Mouse (Mus musculus) stomach, postnatal 0 days (tissue): ENCODE measurements around the gene Eif2ak2.

Source experiments
- CTCF ChIP-seq: IDR thresholded peaks from 2 replicates; pipeline ENCODE4 v1.5.1; 2016; ENCODE audit warnings: antibody characterized with exemption, low read depth, mild to moderate bottlenecking, moderate library complexity
- EP300 ChIP-seq: optimal IDR thresholded peaks from 2 replicates; pipeline ENCODE3; 2016; ENCODE audit warnings: antibody characterized with exemption

GRCm38 (mm10) chr17:78882401-78883112, at the start of gene Eif2ak2:
- no peak for TF ChIP-seq CTCF
- TF ChIP-seq EP300, result no peak
